Comparison of ENCODE assay signal across 8 mouse cellular contexts in the genomic region with DNA sequence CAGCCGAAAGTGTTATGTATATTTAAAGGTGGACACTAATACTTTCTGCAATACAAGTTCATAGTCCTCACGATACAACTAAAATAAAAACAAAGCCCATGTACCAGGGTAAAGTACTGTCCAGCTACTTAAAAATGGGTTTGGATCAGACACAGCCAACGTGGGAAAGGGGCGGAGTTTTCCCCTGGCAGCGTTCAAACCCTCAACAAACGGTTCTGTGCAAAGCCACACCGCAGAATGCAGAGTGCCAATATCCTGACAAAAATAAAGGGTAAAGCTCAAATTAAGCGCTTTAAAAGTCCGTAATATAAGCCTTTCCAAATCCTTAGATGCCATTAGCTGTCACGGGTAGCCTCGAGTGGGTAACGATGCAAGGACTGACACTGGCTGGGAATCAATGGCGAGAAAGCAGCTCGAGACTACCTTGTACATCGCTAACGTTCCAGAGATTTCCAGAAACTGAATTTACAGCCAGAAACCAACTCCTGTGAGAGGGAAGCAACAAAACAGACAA.
DNase-seq lines count a peak whose midpoint lies in the region; ATAC-seq and TF ChIP-seq lines count a peak whose summit lies in the region.

No protein-coding gene starts in this region.

- no peaks in the 10 kb centered on the region for H3K9me3 ChIP-seq in heart, embryonic 11.5 days (replicated peaks; ENCODE audit: control insufficient read depth, low read length)
- no peaks in the 10 kb centered on the region for H3K9me3 ChIP-seq in stomach, postnatal 0 days (ENCODE audit: control insufficient read depth, low read length)

- H3K9ac ChIP-seq in heart, embryonic 11.5 days (ENCODE audit: low read depth, low read length): peak overlapping the region; percentile 80
- peak overlapping the region; percentile 70 for H3K9ac ChIP-seq in stomach, postnatal 0 days (ENCODE audit: low read length)

- H3K4me2 ChIP-seq in heart, embryonic 11.5 days: peak overlapping the region; percentile 78
- H3K4me2 ChIP-seq in stomach, postnatal 0 days (replicated peaks; ENCODE audit: low read depth): peak overlapping the region; percentile 75

- H3K27ac ChIP-seq in heart, embryonic 11.5 days (ENCODE audit: low read depth, low read length): peak overlapping the region; percentile 98
- peak overlapping the region; percentile 98 for H3K27ac ChIP-seq in stomach, postnatal 0 days (replicated peaks)

- WGBS in heart, embryonic 11.5 days (ENCODE audit: insufficient replicate concordance): 12% methylated on average over 16 of the region's 16 CpGs
- 2% methylated on average over 16 of the region's 16 CpGs for WGBS in stomach, postnatal 0 days

- H3K4me3 ChIP-seq in heart, embryonic 11.5 days (ENCODE audit: low read depth, low read length): peak overlapping the region; percentile 60
- peak overlapping the region; percentile 45 for H3K4me3 ChIP-seq in stomach, postnatal 0 days (ENCODE audit: low read depth, low read length)

- DNase-seq in cerebellum, postnatal 10 days: peak; percentile 71 to 78
- DNase-seq in cerebellum, adult 11 months: no peak
- DNase-seq in 416B (ENCODE audit: low read depth): peak; percentile 83
- DNase-seq in kidney, postnatal 25 days: peak; percentile 71 to 75
- peak; percentile 62 for DNase-seq in stomach, postnatal 0 days (ENCODE audit: low spot score)

- peaks cover 11% of the 10 kb centered on the region for H3K4me1 ChIP-seq in heart, embryonic 11.5 days (ENCODE audit: control insufficient read depth, insufficient read depth, low read length)
- H3K4me1 ChIP-seq in stomach, postnatal 0 days (replicated peaks; ENCODE audit: control insufficient read depth, insufficient read depth): no peaks in the 10 kb centered on the region

- no peaks in the 10 kb centered on the region for H3K36me3 ChIP-seq in heart, embryonic 11.5 days (ENCODE audit: control insufficient read depth, insufficient read depth, low read length)
- H3K36me3 ChIP-seq in stomach, postnatal 0 days (ENCODE audit: control insufficient read depth, insufficient read depth, low read length): no peaks in the 10 kb centered on the region

- TF ChIP-seq EP300 in stomach, postnatal 0 days (optimal IDR thresholded peaks at IDR 0.05): no peak

- ATAC-seq in common myeloid progenitor, adult 5-6 weeks (replicated peaks; ENCODE audit: low read depth, poor library complexity, severe bottlenecking): peak; percentile 21
- peak; percentile 36 for ATAC-seq in heart, embryonic 11.5 days (replicated peaks; ENCODE audit: insufficient number of reproducible peaks, low FRiP score, low TSS enrichment)
- peak; percentile 6 for ATAC-seq in megakaryocyte, adult 5-6 weeks (ENCODE audit: poor library complexity, severe bottlenecking)
- ATAC-seq in stomach, postnatal 0 days (ENCODE audit: low FRiP score, low TSS enrichment): peak; percentile 2; the same call in 1 of the 2 replicates

- no peak for TF ChIP-seq CTCF in stomach, postnatal 0 days (IDR thresholded peaks at IDR 0.05; ENCODE audit: low read depth)

- no peaks in the 10 kb centered on the region for H3K27me3 ChIP-seq in heart, embryonic 11.5 days (ENCODE audit: control insufficient read depth, insufficient read depth, low read length)
- no peaks in the 10 kb centered on the region for H3K27me3 ChIP-seq in stomach, postnatal 0 days (ENCODE audit: control insufficient read depth, insufficient read depth, low read length)
